Mouse (Mus musculus): ENCODE data around the gene Dhps. TPM values are rescaled to one million over a fixed set of nuclear protein-coding genes. Genes with fewer than 3 reads are reported as not detected.

Gene Dhps
- total and polyA plus RNA-seq, 3 experiments = 44.7 to 88.5 (median 60.1) TPM

GRCm38 (mm10) chr8:85065213-85065612, 6.3 kb upstream of the Dhps start:
- dilution Hi-C loops (cut with MboI; ENCODE audit: extremely low pct_ligation_motif_present, extremely low pct_unique_long_range_greater_than_20kb, low sequenced_read_pairs) (no loop called here), in situ Hi-C loops (cut with MboI; ENCODE audit: low pct_ligation_motif_present, low pct_unique_long_range_greater_than_20kb, low sequenced_read_pairs) (no loop called here)
- peaks cover 37 to 68% of the 10 kb centered on the region in 2 experiments for H3K36me3 ChIP-seq (replicated peaks in 1 of 2; ENCODE audit: control insufficient read depth in 1 of 2, insufficient read depth in 1 of 2, low read length in 1 of 2)
- no peak overlapping the region for H3K9ac ChIP-seq (ENCODE audit: insufficient read depth, low read depth)
- no peak for DNase-seq (ENCODE audit: extremely low read depth)
- TF ChIP-seq SIN3A (IDR thresholded peaks at IDR 0.05; ENCODE audit: low read length) = no peak
- no peak for TF ChIP-seq USF1 (IDR thresholded peaks at IDR 0.05; ENCODE audit: low read depth, low read length)
- TF ChIP-seq UBTF (IDR thresholded peaks at IDR 0.05; ENCODE audit: low read depth, low read length) = no peak
- no peak for TF ChIP-seq ZKSCAN1 (IDR thresholded peaks at IDR 0.05; ENCODE audit: borderline replicate concordance, low read depth, low read length)
- TF ChIP-seq GABPA (IDR thresholded peaks at IDR 0.05; ENCODE audit: insufficient replicate concordance, low read depth, low read length) = no peak
- TF ChIP-seq TBP (conservative IDR thresholded peaks at IDR 0.05; ENCODE audit: low read depth, low read length) = no peak
- no peak for TF ChIP-seq MXI1 (IDR thresholded peaks at IDR 0.05; ENCODE audit: low read depth, low read length)
- no peak for TF ChIP-seq KAT2A (IDR thresholded peaks at IDR 0.05; ENCODE audit: insufficient replicate concordance, low read length)
- no peak for TF ChIP-seq BHLHE40 (IDR thresholded peaks at IDR 0.05; ENCODE audit: low read depth, low read length)
- no peak for TF ChIP-seq ETS1 (conservative IDR thresholded peaks at IDR 0.05; ENCODE audit: low read depth, low read length)
- H3K79me2 ChIP-seq (replicated peaks; ENCODE audit: control insufficient read depth, extremely low read depth, insufficient read depth, poor library complexity, severe bottlenecking) = no peaks in the 10 kb centered on the region
- H3K27me3 ChIP-seq (replicated peaks) = no peaks in the 10 kb centered on the region
- no peak overlapping the region for H3K4me2 ChIP-seq (ENCODE audit: insufficient read depth, low read depth, poor library complexity, severe bottlenecking)
- H3K4me3 ChIP-seq (replicated peaks in 1 of 3; ENCODE audit: low read depth in 2 of 3, low read length in 2 of 3, poor library complexity in 1 of 3) = no peak overlapping the region
- H3K4me1 ChIP-seq (ENCODE audit: control insufficient read depth in 1 of 2, insufficient read depth in 2 of 2) = peaks cover 5 to 16% of the 10 kb centered on the region in 2 experiments
- no peaks in the 10 kb centered on the region for H3K9me3 ChIP-seq (replicated peaks; ENCODE audit: low read length)
- H3K27ac ChIP-seq (ENCODE audit: insufficient read depth, low read depth) = no peak overlapping the region

- dilution Hi-C loops (cut with MboI; ENCODE audit: extremely low pct_ligation_motif_present, extremely low pct_unique_long_range_greater_than_20kb, low sequenced_read_pairs) = no loop called here
- DNase-seq (ENCODE audit: extremely low read depth) = no peak
- peaks cover 37 to 63% of the 10 kb centered on the region in 2 experiments for H3K36me3 ChIP-seq (replicated peaks in 1 of 2; ENCODE audit: control insufficient read depth in 1 of 2, insufficient read depth in 1 of 2, low read length in 1 of 2)
- no peak for TF ChIP-seq ZNF384 (IDR thresholded peaks at IDR 0.05; ENCODE audit: low read depth, low read length)
- no peaks in the 10 kb centered on the region for H3K9me3 ChIP-seq (replicated peaks; ENCODE audit: low read length)
- no peak overlapping the region for H3K9ac ChIP-seq (ENCODE audit: insufficient read depth, low read depth)
- peaks cover 0 to 8% of the 10 kb centered on the region in 2 experiments; a peak in 2 of 4 replicates for H3K4me1 ChIP-seq (ENCODE audit: control insufficient read depth in 1 of 2, insufficient read depth in 2 of 2)
- no peak overlapping the region for H3K4me2 ChIP-seq (ENCODE audit: insufficient read depth, low read depth, poor library complexity, severe bottlenecking)
- no peak overlapping the region for H3K27ac ChIP-seq (ENCODE audit: insufficient read depth, low read depth)
- H3K27me3 ChIP-seq (replicated peaks) = no peaks in the 10 kb centered on the region
- peaks cover 2% of the 10 kb centered on the region; the same call in 1 of the 2 replicates for H3K79me2 ChIP-seq (replicated peaks; ENCODE audit: control insufficient read depth, extremely low read depth, insufficient read depth, poor library complexity, severe bottlenecking)
- no peak overlapping the region for H3K4me3 ChIP-seq (replicated peaks in 1 of 3; ENCODE audit: low read depth in 2 of 3, low read length in 2 of 3, poor library complexity in 1 of 3)
- in situ Hi-C loops (cut with MboI; ENCODE audit: low pct_ligation_motif_present, low pct_unique_long_range_greater_than_20kb, low sequenced_read_pairs) = no loop called here
Measured at GRCm38 (mm10) chr8:85067155-85067554, 4.4 kb upstream of the Dhps start.

- Histone ChIP-seq H3K27me3 (replicated peaks) (no peaks in the 10 kb centered on the region), H3K9me3 (replicated peaks; ENCODE audit: low read length) (no peaks in the 10 kb centered on the region), H3K27ac (ENCODE audit: insufficient read depth, low read depth) (no peak within 1 kb of the TSS), H3K4me1 (ENCODE audit: control insufficient read depth in 1 of 2, insufficient read depth in 2 of 2) (peaks cover under 1 to 9% of the 10 kb centered on the region in 2 experiments), H3K4me3 (replicated peaks in 1 of 3; ENCODE audit: low read depth in 2 of 3, low read length in 2 of 3, poor library complexity in 1 of 3) (no peak within 1 kb of the TSS), H3K79me2 (replicated peaks; ENCODE audit: control insufficient read depth, extremely low read depth, insufficient read depth, poor library complexity, severe bottlenecking) (peaks cover 10% of the 10 kb centered on the region), H3K9ac (ENCODE audit: insufficient read depth, low read depth) (no peak within 1 kb of the TSS), H3K36me3 (replicated peaks in 1 of 2; ENCODE audit: control insufficient read depth in 1 of 2, insufficient read depth in 1 of 2, low read length in 1 of 2) (peaks cover 35 to 57% of the 10 kb centered on the region in 2 experiments), H3K4me2 (ENCODE audit: insufficient read depth, low read depth, poor library complexity, severe bottlenecking) (no peak within 1 kb of the TSS)
- TF ChIP-seq E2F4 (IDR thresholded peaks at IDR 0.05; ENCODE audit: insufficient replicate concordance, low read depth, low read length) (no peak), SMC3 (IDR thresholded peaks at IDR 0.05; ENCODE audit: low read depth, low read length) (no peak), ELF1 (IDR thresholded peaks at IDR 0.05; ENCODE audit: low read depth, low read length) (no peak), EP300 (IDR thresholded peaks at IDR 0.05; ENCODE audit: low read length) (no peak), POLR2AphosphoS2 (IDR thresholded peaks at IDR 0.05; ENCODE audit: low read depth, low read length) (no peak), ZMIZ1 (IDR thresholded peaks at IDR 0.05; ENCODE audit: low read depth, low read length) (no peak), RAD21 (IDR thresholded peaks at IDR 0.05; ENCODE audit: low read depth, low read length) (no peak), UBTF (IDR thresholded peaks at IDR 0.05; ENCODE audit: low read depth, low read length) (no peak), ZC3H11A (IDR thresholded peaks at IDR 0.05; ENCODE audit: low read depth, low read length) (no peak), POLR2A (IDR thresholded peaks at IDR 0.05; ENCODE audit: low read depth, low read length) (no peak), MAFK (IDR thresholded peaks at IDR 0.05; ENCODE audit: insufficient replicate concordance, low read length) (no peak), KAT2A (IDR thresholded peaks at IDR 0.05; ENCODE audit: insufficient replicate concordance, low read length) (no peak), RCOR1 (conservative IDR thresholded peaks at IDR 0.05; ENCODE audit: low read depth, low read length) (no peak), JUND (conservative IDR thresholded peaks at IDR 0.05; ENCODE audit: low read depth, low read length) (no peak), ETS1 (conservative IDR thresholded peaks at IDR 0.05; ENCODE audit: low read depth, low read length) (no peak), CHD2 (IDR thresholded peaks at IDR 0.05; ENCODE audit: low read length) (no peak)
- in situ Hi-C loops (cut with MboI; ENCODE audit: low pct_ligation_motif_present, low pct_unique_long_range_greater_than_20kb, low sequenced_read_pairs) = no loop called here
- dilution Hi-C loops (cut with MboI; ENCODE audit: extremely low pct_ligation_motif_present, extremely low pct_unique_long_range_greater_than_20kb, low sequenced_read_pairs) = no loop called here
- DNase-seq (ENCODE audit: extremely low read depth) = no peak
Measured at GRCm38 (mm10) chr8:85067982-85068381, 3.6 kb upstream of the Dhps start, which contains the start of gene Gm5741. Gene Gm5741, minus strand, starts transcription at chr8:85067982.
